Mouse (Mus musculus): ENCODE results near the gene Rdh5.

GRCm38 (mm10) chr10:128904812-128905211 is 17.9 kb downstream of the Rdh5 start:
- TF ChIP-seq CTCF (IDR thresholded peaks at IDR 0.05; ENCODE audit: borderline replicate concordance, extremely low read depth, insufficient read depth, insufficient read length), result no peak
- TF ChIP-seq POLR2A (IDR thresholded peaks at IDR 0.05; ENCODE audit: borderline replicate concordance, extremely low read depth, insufficient read depth, insufficient read length, poor library complexity, severe bottlenecking), result no peak

Measured in brain, embryonic 14.5 days (tissue).